Mouse (Mus musculus): ENCODE results near the gene Naa80. TPM values are rescaled to one million over a fixed set of nuclear protein-coding genes. Genes with fewer than 3 reads are reported as not detected.

Gene Naa80
- polyA plus RNA-seq, 1 experiment from 2014 or later, result 16.7 TPM

DNA sequence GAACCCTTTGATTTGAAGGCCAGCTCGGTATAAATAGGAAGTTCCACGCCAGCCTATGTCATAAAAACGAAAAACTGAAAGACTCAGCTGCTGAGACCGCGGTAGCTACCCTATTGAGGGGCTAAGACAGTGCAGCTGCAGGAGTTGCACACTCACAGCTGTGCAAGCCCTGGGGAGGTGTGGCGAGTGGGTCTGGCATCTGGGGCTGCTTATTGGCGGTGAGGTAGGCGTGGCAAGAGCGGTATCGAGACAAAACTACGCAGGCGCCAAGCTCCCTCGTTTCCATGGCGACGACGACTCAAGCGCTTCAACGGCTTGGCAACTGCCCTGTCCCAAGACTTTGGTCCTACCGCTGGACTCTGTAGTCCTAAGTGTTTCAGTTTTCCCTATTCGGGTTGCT is 31.7 kb upstream of the Naa80 start, which contains the start of gene Zmynd10:
Gene Zmynd10, plus strand, starts transcription at position 273 of the 400 bp plus-strand sequence.
- no peaks in the 10 kb centered on the region for H3K9me3 ChIP-seq (ENCODE audit: control insufficient read depth, low read length)
- peak within 1 kb of the TSS; percentile 44 for H3K4me2 ChIP-seq (ENCODE audit: low read depth, severe bottlenecking)
- 0 out of 2 replicates have a peak within 1 kb of the TSS, but pooled peaks have one; percentile 6 for H3K4me3 ChIP-seq (ENCODE audit: low read depth, low read length)
- H3K27ac ChIP-seq (replicated peaks; ENCODE audit: low read depth, low read length), result peak within 1 kb of the TSS; percentile 42; the same call in 1 of the 2 replicates
- H3K9ac ChIP-seq (ENCODE audit: low read length), result peak within 1 kb of the TSS; percentile 30; the same call in 1 of the 2 replicates
- peaks cover 5% of the 10 kb centered on the region; the same call in 1 of the 2 replicates for H3K36me3 ChIP-seq (ENCODE audit: control insufficient read depth, insufficient read depth, low read length)
- ATAC-seq (ENCODE audit: insufficient number of reproducible peaks, low FRiP score, low TSS enrichment, low read depth) (peak; percentile 75), DNase-seq (ENCODE audit: low spot score) (peak; percentile 94)
- H3K4me1 ChIP-seq (ENCODE audit: control insufficient read depth, insufficient read depth, low read length), result peaks cover 37% of the 10 kb centered on the region
- 1% methylated on average over 20 of the region's 20 CpGs for WGBS
- H3K27me3 ChIP-seq (ENCODE audit: control insufficient read depth, insufficient read depth, low read length), result no peaks in the 10 kb centered on the region

DNA sequence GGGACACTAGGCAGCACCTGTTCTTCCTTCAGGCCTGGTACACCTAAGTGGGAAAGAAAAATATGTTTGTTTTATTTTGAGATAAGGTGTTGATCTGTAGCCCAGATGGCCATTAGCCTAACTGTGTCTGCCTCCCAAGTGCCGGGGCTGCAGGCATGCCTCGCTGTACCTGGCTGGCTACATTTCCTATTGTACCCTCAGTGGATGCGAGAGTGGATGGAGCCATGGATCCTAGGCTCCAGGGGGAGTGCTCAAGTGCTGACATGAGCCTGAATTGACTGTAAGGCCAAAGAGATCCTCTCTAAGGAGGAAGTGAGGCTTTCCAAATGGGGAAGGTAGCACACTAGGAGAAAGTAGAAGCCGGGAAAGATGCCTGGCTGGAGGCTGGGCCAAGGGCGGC is 30.7 kb upstream of the Naa80 start:
- Histone ChIP-seq H3K36me3 (ENCODE audit: control insufficient read depth, insufficient read depth, low read length) (peaks cover 5% of the 10 kb centered on the region; the same call in 1 of the 2 replicates), H3K4me2 (ENCODE audit: low read depth, severe bottlenecking) (no peak overlapping the region), H3K9ac (ENCODE audit: low read length) (no peak overlapping the region), H3K4me1 (ENCODE audit: control insufficient read depth, insufficient read depth, low read length) (peaks cover 41% of the 10 kb centered on the region), H3K27ac (replicated peaks; ENCODE audit: low read depth, low read length) (no peak overlapping the region), H3K27me3 (ENCODE audit: control insufficient read depth, insufficient read depth, low read length) (no peaks in the 10 kb centered on the region), H3K4me3 (ENCODE audit: low read depth, low read length) (no peak overlapping the region), H3K9me3 (ENCODE audit: control insufficient read depth, low read length) (no peaks in the 10 kb centered on the region)
- 84% methylated on average over 5 of the region's 5 CpGs for WGBS
- no peak for ATAC-seq (ENCODE audit: insufficient number of reproducible peaks, low FRiP score, low TSS enrichment, low read depth)
- no peak for DNase-seq (ENCODE audit: low spot score)

DNA sequence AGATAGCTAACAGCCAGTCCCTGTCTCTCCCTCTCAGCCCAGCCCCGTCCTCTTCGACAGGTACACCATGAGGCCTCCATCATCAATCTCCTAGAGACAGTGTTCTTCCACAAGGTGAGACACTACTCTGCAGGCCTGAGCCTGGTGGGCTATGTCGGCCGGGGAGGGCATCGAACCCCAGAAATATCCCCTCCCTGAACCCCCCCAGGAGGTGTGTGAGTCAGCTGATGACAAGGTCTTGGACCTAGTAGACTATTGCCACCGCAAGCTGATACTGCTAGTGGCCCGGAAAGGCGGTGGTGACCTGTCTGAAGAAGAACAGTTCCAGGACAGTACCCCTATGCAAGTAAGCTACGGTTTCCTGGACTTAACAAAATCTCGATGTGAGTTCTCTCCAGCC is 29.9 kb upstream of the Naa80 start:
- H3K4me1 ChIP-seq (ENCODE audit: control insufficient read depth, insufficient read depth, low read length), result peaks cover 45% of the 10 kb centered on the region
- DNase-seq (ENCODE audit: low spot score) (no peak), ATAC-seq (ENCODE audit: insufficient number of reproducible peaks, low FRiP score, low TSS enrichment, low read depth) (no peak)
- no peak overlapping the region for H3K27ac ChIP-seq (replicated peaks; ENCODE audit: low read depth, low read length)
- no peak overlapping the region for H3K4me2 ChIP-seq (ENCODE audit: low read depth, severe bottlenecking)
- H3K9ac ChIP-seq (ENCODE audit: low read length), result no peak overlapping the region
- no peak overlapping the region for H3K4me3 ChIP-seq (ENCODE audit: low read depth, low read length)
- no peaks in the 10 kb centered on the region for H3K27me3 ChIP-seq (ENCODE audit: control insufficient read depth, insufficient read depth, low read length)
- WGBS, result 89% methylated on average over 10 of the region's 10 CpGs
- H3K9me3 ChIP-seq (ENCODE audit: control insufficient read depth, low read length), result no peaks in the 10 kb centered on the region
- H3K36me3 ChIP-seq (ENCODE audit: control insufficient read depth, insufficient read depth, low read length), result peaks cover 5% of the 10 kb centered on the region; the same call in 1 of the 2 replicates

DNA sequence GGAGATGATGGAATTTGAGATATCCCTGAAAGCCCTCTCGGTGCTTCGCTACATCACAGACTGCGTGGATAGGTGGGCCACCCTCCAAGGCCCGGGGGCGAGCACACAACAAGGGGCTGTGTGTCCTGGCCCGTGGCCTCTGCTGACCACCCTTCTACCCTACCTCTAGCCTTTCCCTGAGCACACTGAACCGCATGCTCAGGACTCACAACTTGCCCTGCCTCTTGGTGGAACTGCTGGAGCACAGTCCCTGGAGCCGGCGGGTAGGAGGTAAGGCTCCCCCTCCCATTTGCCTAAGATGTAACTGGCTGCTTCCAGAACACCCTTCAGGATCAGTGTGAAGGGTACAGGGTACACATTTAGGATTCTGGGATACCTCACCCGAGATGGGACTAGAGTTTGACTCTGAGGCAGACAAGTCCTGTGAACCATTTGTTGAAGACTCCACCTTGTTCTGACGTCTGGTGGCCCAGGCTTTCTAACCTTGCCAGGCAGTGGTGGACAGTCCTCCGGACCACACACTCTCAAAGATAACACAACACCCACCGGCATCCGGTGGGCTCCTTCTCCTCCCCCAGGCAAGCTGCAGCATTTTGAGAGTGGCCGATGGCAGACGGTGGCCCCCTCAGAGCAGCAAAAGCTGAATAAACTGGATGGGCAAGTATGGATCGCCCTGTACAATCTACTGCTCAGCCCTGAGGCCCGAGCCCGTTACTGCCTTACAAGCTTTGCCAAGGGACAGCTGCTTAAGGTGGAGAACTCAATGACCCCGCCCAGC is 29.2 kb upstream of the Naa80 start:
- WGBS, result 78% methylated on average over 20 of the region's 20 CpGs
- H3K27me3 ChIP-seq (ENCODE audit: control insufficient read depth, insufficient read depth, low read length), result no peaks in the 10 kb centered on the region

DNA sequence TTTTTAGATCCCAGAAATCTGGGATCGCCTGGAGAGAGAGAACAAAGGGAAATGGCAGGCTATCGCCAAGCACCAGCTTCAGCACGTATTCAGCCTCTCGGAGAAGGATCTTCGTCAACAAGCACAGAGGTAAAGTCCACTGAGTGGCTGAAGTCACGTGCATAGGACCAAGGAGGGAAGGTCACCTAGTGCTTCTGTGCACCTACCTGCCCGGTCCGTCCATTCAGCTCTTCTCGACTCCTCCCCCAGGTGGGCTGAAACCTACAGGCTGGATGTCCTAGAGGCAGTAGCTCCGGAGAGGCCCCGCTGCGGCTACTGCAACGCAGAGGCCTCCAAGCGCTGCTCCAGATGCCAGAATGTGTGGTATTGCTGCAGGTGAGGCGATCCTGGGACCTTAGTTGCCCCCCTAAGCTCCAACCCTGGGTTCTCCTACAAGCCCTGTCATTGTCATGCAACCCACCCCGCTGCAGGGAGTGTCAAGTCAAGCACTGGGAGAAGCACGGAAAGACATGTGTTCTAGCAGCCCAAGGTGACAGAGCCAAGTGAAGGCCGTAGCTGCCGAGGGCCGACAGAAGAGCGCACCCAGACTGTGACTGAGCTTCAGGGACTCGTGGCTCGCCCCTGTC is 28.1 kb upstream of the Naa80 start:
- Histone ChIP-seq H3K27ac (replicated peaks; ENCODE audit: low read depth, low read length) (no peak overlapping the region; the same call in 1 of the 2 replicates), H3K9me3 (ENCODE audit: control insufficient read depth, low read length) (no peaks in the 10 kb centered on the region), H3K4me1 (ENCODE audit: control insufficient read depth, insufficient read depth, low read length) (peaks cover 47% of the 10 kb centered on the region), H3K4me3 (ENCODE audit: low read depth, low read length) (peak overlapping the region; percentile 52), H3K36me3 (ENCODE audit: control insufficient read depth, insufficient read depth, low read length) (no peaks in the 10 kb centered on the region), H3K4me2 (ENCODE audit: low read depth, severe bottlenecking) (peak overlapping the region; percentile 96), H3K27me3 (ENCODE audit: control insufficient read depth, insufficient read depth, low read length) (no peaks in the 10 kb centered on the region), H3K9ac (ENCODE audit: low read length) (peak overlapping the region; percentile 79; the same call in 1 of the 2 replicates)
- DNase-seq (ENCODE audit: low spot score), result no peak
- no peak for ATAC-seq (ENCODE audit: insufficient number of reproducible peaks, low FRiP score, low TSS enrichment, low read depth)
- 28% methylated on average over 23 of the region's 23 CpGs for WGBS

More for the DNA sequence above, 29.2 kb upstream of the Naa80 start:
- no peak for ATAC-seq (ENCODE audit: insufficient number of reproducible peaks, low FRiP score, low TSS enrichment, low read depth)
- Histone ChIP-seq H3K36me3 (ENCODE audit: control insufficient read depth, insufficient read depth, low read length) (peaks cover 2% of the 10 kb centered on the region; the same call in 1 of the 2 replicates), H3K9me3 (ENCODE audit: control insufficient read depth, low read length) (no peaks in the 10 kb centered on the region), H3K4me1 (ENCODE audit: control insufficient read depth, insufficient read depth, low read length) (peaks cover 45% of the 10 kb centered on the region), H3K4me3 (ENCODE audit: low read depth, low read length) (no peak overlapping the region), H3K27ac (replicated peaks; ENCODE audit: low read depth, low read length) (no peak overlapping the region), H3K4me2 (ENCODE audit: low read depth, severe bottlenecking) (no peak overlapping the region; the same call in 1 of the 2 replicates), H3K9ac (ENCODE audit: low read length) (no peak overlapping the region)
- no peak for DNase-seq (ENCODE audit: low spot score)

DNA sequence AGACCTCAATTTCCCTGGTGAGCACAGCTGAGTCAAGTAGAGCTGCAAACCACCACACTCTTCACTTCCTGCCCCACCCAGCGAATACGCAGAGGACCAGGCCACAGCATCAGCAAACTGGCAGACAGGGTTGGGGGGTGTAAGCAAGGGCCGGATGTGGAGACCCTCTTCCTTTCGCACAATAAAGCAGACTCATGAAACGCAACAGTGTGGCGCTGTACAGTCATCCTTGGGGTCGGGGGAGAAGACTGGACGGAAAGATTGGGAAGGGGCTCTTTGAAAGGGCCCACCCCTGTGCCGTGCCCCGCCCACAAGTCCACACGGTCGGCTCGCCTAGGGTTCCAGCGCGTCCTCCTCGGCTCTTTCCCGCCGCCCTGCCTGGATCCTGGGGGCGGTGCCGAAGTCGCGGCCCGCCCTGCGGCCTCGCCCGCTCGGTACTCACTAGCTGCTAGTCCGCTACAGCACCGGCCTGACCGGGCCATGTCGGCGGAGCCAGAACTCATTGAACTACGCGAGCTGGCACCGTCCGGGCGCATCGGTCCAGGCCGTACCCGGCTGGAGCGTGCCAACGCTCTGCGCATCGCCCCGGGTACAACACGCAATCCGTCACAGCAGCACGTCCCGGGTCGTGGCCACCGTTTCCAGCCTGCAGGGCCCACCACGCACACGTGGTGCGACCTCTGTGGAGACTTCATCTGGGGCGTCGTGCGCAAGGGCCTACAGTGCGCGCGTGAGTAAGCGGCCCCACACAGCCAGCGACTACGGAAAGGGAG is 27.4 kb upstream of the Naa80 start, which contains the start of gene Rassf1:
Gene Rassf1, plus strand, starts transcription at position 439 of the 773 bp plus-strand sequence.
- Histone ChIP-seq H3K27ac (replicated peaks; ENCODE audit: low read depth, low read length) (peak within 1 kb of the TSS; percentile 47), H3K9ac (ENCODE audit: low read length) (peak within 1 kb of the TSS; percentile 79), H3K9me3 (ENCODE audit: control insufficient read depth, low read length) (no peaks in the 10 kb centered on the region), H3K4me2 (ENCODE audit: low read depth, severe bottlenecking) (peak within 1 kb of the TSS; percentile 96), H3K36me3 (ENCODE audit: control insufficient read depth, insufficient read depth, low read length) (no peaks in the 10 kb centered on the region), H3K4me3 (ENCODE audit: low read depth, low read length) (peak within 1 kb of the TSS; percentile 52), H3K27me3 (ENCODE audit: control insufficient read depth, insufficient read depth, low read length) (no peaks in the 10 kb centered on the region), H3K4me1 (ENCODE audit: control insufficient read depth, insufficient read depth, low read length) (peaks cover 50% of the 10 kb centered on the region)
- under 1% methylated on average over 56 of the region's 63 CpGs for WGBS
- peak; percentile 80 for DNase-seq (ENCODE audit: low spot score)
- ATAC-seq (ENCODE audit: insufficient number of reproducible peaks, low FRiP score, low TSS enrichment, low read depth), result peak; percentile 14; the same call in 1 of the 2 replicates

DNA sequence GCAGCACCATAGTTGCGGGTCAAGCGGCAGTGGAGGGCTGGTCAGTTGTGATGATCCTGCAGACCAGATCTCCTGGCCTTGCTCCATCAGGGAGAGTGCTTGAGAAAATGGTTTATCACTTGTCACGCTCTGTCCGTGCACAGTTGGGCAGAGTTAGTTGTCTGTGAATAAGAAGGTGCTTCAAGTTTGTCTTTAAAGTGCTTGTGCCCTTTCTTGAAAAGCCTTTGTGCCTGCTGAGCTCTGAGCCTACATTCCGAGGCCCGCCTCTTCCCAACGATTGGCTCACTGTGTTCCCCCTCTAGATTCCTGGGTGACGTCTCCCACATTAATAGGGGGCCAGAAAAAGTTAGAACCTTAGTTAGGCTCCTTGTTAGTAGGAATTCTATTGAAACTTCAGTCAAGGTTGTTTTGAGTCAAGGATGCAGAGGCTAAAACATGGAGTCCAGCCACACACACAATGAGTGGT is 26.8 kb upstream of the Naa80 start:
- DNase-seq (ENCODE audit: low spot score) (no peak), ATAC-seq (ENCODE audit: insufficient number of reproducible peaks, low FRiP score, low TSS enrichment, low read depth) (no peak)
- peak overlapping the region; percentile 47 for H3K27ac ChIP-seq (replicated peaks; ENCODE audit: low read depth, low read length)
- H3K4me3 ChIP-seq (ENCODE audit: low read depth, low read length), result peak overlapping the region; percentile 52
- H3K36me3 ChIP-seq (ENCODE audit: control insufficient read depth, insufficient read depth, low read length), result no peaks in the 10 kb centered on the region; the same call in 1 of the 2 replicates
- peak overlapping the region; percentile 96 for H3K4me2 ChIP-seq (ENCODE audit: low read depth, severe bottlenecking)
- peak overlapping the region; percentile 79 for H3K9ac ChIP-seq (ENCODE audit: low read length)
- H3K4me1 ChIP-seq (ENCODE audit: control insufficient read depth, insufficient read depth, low read length), result peaks cover 49% of the 10 kb centered on the region
- H3K27me3 ChIP-seq (ENCODE audit: control insufficient read depth, insufficient read depth, low read length), result no peaks in the 10 kb centered on the region
- no peaks in the 10 kb centered on the region for H3K9me3 ChIP-seq (ENCODE audit: control insufficient read depth, low read length)
- WGBS, result 6% methylated on average over 8 of the region's 8 CpGs

Measured in limb, embryonic 11.5 days (tissue).